Mouse (Mus musculus): ENCODE data around the gene H2afy2. TPM values are rescaled to one million over a fixed set of nuclear protein-coding genes. Genes with fewer than 3 reads are reported as not detected.

H2afy2 gene
- polyA plus RNA-seq, 1 experiment from 2014 or later: 23.9 TPM

DNA sequence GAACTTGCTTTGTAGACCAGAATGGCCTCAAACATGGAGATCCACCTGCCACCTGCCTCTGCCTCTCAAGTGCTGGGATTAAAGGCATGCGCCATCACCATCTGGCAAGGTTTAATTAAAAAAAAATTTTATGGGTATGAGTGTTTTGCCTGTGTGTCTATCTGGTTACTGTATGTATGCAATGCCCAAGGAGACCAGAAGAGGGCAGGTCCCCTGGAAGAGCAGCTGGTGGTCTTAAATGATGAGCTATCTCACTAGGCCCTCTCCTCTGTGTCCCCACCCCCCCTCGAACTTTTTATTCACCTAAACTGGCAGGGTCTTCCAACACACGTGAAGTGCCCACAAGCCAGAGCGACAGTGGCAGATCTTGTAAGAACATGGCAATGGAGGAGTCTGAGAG is 42.1 kb downstream of the H2afy2 start:
- Histone ChIP-seq H3K4me1 (ENCODE audit: insufficient read depth, low read depth, low read length) (no peaks in the 10 kb centered on the region), H3K9ac (replicated peaks; ENCODE audit: low read depth) (no peak overlapping the region), H3K27ac (ENCODE audit: low read length) (no peak overlapping the region), H3K36me3 (ENCODE audit: insufficient read depth, low read length) (no peaks in the 10 kb centered on the region), H3K9me3 (ENCODE audit: low read length) (no peaks in the 10 kb centered on the region), H3K4me3 (ENCODE audit: low read depth, low read length) (no peak overlapping the region), H3K4me2 (replicated peaks; ENCODE audit: low read depth, low read length) (no peak overlapping the region), H3K27me3 (replicated peaks; ENCODE audit: insufficient read depth, low read length) (no peaks in the 10 kb centered on the region)
- TF ChIP-seq EP300 (IDR thresholded peaks at IDR 0.05) (no peak), CTCF (IDR thresholded peaks at IDR 0.05) (peak; percentile 54)
- WGBS: 87% methylated on average over 4 of the region's 4 CpGs
- no peak for ATAC-seq
- DNase-seq (ENCODE audit: low spot score): no peak

- H3K4me2 ChIP-seq (replicated peaks; ENCODE audit: low read depth, low read length): no peak overlapping the region
- no peaks in the 10 kb centered on the region for H3K27me3 ChIP-seq (replicated peaks; ENCODE audit: insufficient read depth, low read length)
- TF ChIP-seq CTCF (IDR thresholded peaks at IDR 0.05) (no peak), EP300 (IDR thresholded peaks at IDR 0.05) (no peak)
- no peak overlapping the region for H3K27ac ChIP-seq (ENCODE audit: low read length)
- no peaks in the 10 kb centered on the region for H3K4me1 ChIP-seq (ENCODE audit: insufficient read depth, low read depth, low read length)
- H3K9ac ChIP-seq (replicated peaks; ENCODE audit: low read depth): no peak overlapping the region
- no peaks in the 10 kb centered on the region for H3K9me3 ChIP-seq (ENCODE audit: low read length)
- no peak for DNase-seq (ENCODE audit: low spot score)
- 79% methylated on average over 1 of the region's 1 CpGs for WGBS
- no peaks in the 10 kb centered on the region for H3K36me3 ChIP-seq (ENCODE audit: insufficient read depth, low read length)
- no peak for ATAC-seq
- no peak overlapping the region for H3K4me3 ChIP-seq (ENCODE audit: low read depth, low read length)
Observed at GRCm38 (mm10) chr10:61741306-61741705, 42.6 kb downstream of the H2afy2 start.

DNA sequence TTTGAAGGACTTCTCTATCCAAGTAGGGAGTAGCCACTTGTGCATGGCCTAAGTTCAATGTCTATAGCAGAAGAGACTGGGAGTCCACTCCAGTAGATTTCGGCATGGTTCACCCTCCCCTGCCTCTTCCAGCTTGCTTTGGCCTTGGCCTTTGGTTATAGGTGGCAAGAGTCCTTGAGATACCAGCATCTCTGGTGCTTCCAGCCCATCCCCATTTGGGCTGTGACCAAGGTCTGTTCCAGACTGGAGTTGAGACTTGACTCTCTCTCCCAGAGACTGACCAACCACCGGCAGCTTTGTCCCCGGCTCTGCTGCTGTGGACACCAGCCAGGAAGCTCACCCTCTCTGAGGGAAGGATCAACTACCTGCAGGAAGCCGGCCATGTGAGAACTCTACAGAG is 45.8 kb downstream of the H2afy2 start:
- H3K4me3 ChIP-seq (ENCODE audit: low read depth, low read length): no peak overlapping the region
- DNase-seq (ENCODE audit: low spot score) (no peak), ATAC-seq (no peak)
- no peaks in the 10 kb centered on the region for H3K27me3 ChIP-seq (replicated peaks; ENCODE audit: insufficient read depth, low read length)
- 72% methylated on average over 4 of the region's 4 CpGs for WGBS
- H3K36me3 ChIP-seq (ENCODE audit: insufficient read depth, low read length): no peaks in the 10 kb centered on the region
- no peaks in the 10 kb centered on the region for H3K9me3 ChIP-seq (ENCODE audit: low read length)
- no peak overlapping the region for H3K4me2 ChIP-seq (replicated peaks; ENCODE audit: low read depth, low read length)
- no peak overlapping the region for H3K9ac ChIP-seq (replicated peaks; ENCODE audit: low read depth)
- TF ChIP-seq CTCF (IDR thresholded peaks at IDR 0.05): no peak
- TF ChIP-seq EP300 (IDR thresholded peaks at IDR 0.05): no peak
- no peak overlapping the region for H3K27ac ChIP-seq (ENCODE audit: low read length)
- H3K4me1 ChIP-seq (ENCODE audit: insufficient read depth, low read depth, low read length): no peaks in the 10 kb centered on the region

DNA sequence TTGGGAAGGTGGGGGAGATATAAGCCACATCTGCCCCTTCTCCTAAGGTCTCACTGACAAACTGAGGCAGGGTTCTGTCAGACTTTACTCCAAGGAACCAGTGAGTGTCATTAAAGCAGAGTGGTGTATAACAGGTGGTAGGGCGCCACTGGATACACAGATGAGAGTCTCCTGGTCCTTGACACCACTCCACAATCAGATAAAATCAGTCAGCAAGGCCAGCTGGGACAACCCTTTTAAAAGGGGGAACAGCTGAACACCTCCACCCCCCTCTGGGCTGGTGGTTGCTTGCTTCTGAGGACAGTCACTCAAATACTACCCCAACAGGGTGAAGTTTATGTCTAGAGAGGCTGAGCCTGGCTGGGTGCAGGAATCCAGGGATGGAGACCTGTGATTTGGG is 46.4 kb downstream of the H2afy2 start:
- no peak overlapping the region for H3K4me3 ChIP-seq (ENCODE audit: low read depth, low read length)
- H3K36me3 ChIP-seq (ENCODE audit: insufficient read depth, low read length): no peaks in the 10 kb centered on the region
- H3K4me2 ChIP-seq (replicated peaks; ENCODE audit: low read depth, low read length): no peak overlapping the region
- no peak overlapping the region for H3K27ac ChIP-seq (ENCODE audit: low read length)
- no peaks in the 10 kb centered on the region for H3K9me3 ChIP-seq (ENCODE audit: low read length)
- no peak for TF ChIP-seq EP300 (IDR thresholded peaks at IDR 0.05)
- TF ChIP-seq CTCF (IDR thresholded peaks at IDR 0.05): no peak
- H3K4me1 ChIP-seq (ENCODE audit: insufficient read depth, low read depth, low read length): no peaks in the 10 kb centered on the region
- DNase-seq (ENCODE audit: low spot score) (no peak), ATAC-seq (no peak)
- no peaks in the 10 kb centered on the region for H3K27me3 ChIP-seq (replicated peaks; ENCODE audit: insufficient read depth, low read length)
- 81% methylated on average over 1 of the region's 1 CpGs for WGBS
- H3K9ac ChIP-seq (replicated peaks; ENCODE audit: low read depth): no peak overlapping the region

DNA sequence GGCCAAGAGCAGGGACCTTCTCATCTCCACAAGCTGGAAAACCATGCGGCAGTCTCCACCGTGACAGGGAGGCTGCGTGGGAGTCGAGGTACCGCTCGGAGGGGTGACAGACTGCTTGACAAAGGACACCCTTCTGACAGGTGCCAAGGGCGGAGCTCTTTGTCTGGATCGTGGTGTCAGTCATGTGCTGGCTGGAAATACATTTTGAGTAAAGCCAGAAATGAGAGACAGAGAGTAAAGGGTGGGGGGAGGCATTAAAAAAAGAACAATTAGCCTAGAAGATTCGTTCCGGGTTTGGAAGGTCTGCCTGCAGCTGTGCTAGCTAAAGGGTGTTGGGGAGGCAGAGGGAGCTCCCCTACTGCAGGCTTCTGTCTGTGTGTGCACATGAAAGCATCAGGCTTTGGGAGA is 47.3 kb downstream of the H2afy2 start:
- no peak overlapping the region for H3K9ac ChIP-seq (replicated peaks; ENCODE audit: low read depth)
- H3K36me3 ChIP-seq (ENCODE audit: insufficient read depth, low read length): no peaks in the 10 kb centered on the region
- H3K9me3 ChIP-seq (ENCODE audit: low read length): no peaks in the 10 kb centered on the region
- H3K27ac ChIP-seq (ENCODE audit: low read length): no peak overlapping the region
- no peak overlapping the region for H3K4me2 ChIP-seq (replicated peaks; ENCODE audit: low read depth, low read length)
- TF ChIP-seq CTCF (IDR thresholded peaks at IDR 0.05) (no peak), EP300 (IDR thresholded peaks at IDR 0.05) (no peak)
- WGBS: 63% methylated on average over 10 of the region's 10 CpGs
- H3K4me1 ChIP-seq (ENCODE audit: insufficient read depth, low read depth, low read length): no peaks in the 10 kb centered on the region
- DNase-seq (ENCODE audit: low spot score): no peak
- no peak overlapping the region for H3K4me3 ChIP-seq (ENCODE audit: low read depth, low read length)
- no peak for ATAC-seq
- H3K27me3 ChIP-seq (replicated peaks; ENCODE audit: insufficient read depth, low read length): no peaks in the 10 kb centered on the region

DNA sequence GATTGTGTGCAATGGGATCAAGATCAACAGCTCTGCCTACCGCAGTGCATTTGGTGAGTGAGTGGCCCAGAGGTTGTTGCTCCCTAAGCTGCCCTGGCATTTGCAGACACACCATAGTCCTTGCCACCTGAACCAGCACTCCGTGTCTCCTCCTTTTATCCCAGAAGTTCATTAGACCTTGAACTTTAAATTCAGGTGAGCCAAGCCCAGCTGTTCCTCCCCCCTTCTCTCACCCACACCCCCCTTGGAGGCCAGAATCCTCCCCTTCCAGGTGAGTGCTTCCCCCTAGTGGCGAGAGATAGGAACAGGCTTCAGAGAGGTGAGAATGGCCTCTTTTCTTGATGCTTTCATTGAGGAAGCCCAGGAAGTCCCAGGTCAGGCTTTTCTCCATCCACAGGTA is 49.6 kb downstream of the H2afy2 start:
- Histone ChIP-seq H3K9ac (replicated peaks; ENCODE audit: low read depth) (no peak overlapping the region), H3K4me1 (ENCODE audit: insufficient read depth, low read depth, low read length) (no peaks in the 10 kb centered on the region), H3K27ac (ENCODE audit: low read length) (no peak overlapping the region), H3K9me3 (ENCODE audit: low read length) (no peaks in the 10 kb centered on the region), H3K4me2 (replicated peaks; ENCODE audit: low read depth, low read length) (no peak overlapping the region), H3K36me3 (ENCODE audit: insufficient read depth, low read length) (no peaks in the 10 kb centered on the region), H3K27me3 (replicated peaks; ENCODE audit: insufficient read depth, low read length) (no peaks in the 10 kb centered on the region), H3K4me3 (ENCODE audit: low read depth, low read length) (no peak overlapping the region)
- peak; percentile 37 for ATAC-seq
- peak; percentile 64 for DNase-seq (ENCODE audit: low spot score)
- TF ChIP-seq CTCF (IDR thresholded peaks at IDR 0.05) (peak; percentile 86), EP300 (IDR thresholded peaks at IDR 0.05) (no peak)
- 47% methylated on average over 3 of the region's 3 CpGs for WGBS

- ATAC-seq (no peak), DNase-seq (ENCODE audit: low spot score) (no peak)
- H3K27ac ChIP-seq (ENCODE audit: low read length): no peak overlapping the region
- 0 out of 2 replicates have a peak, but pooled peaks cover 4% of the 10 kb centered on the region for H3K36me3 ChIP-seq (ENCODE audit: insufficient read depth, low read length)
- H3K4me1 ChIP-seq (ENCODE audit: insufficient read depth, low read depth, low read length): no peaks in the 10 kb centered on the region
- H3K4me3 ChIP-seq (ENCODE audit: low read depth, low read length): no peak overlapping the region
- no peaks in the 10 kb centered on the region for H3K9me3 ChIP-seq (ENCODE audit: low read length)
- 97% methylated on average over 6 of the region's 6 CpGs for WGBS
- no peak for TF ChIP-seq EP300 (IDR thresholded peaks at IDR 0.05)
- no peak for TF ChIP-seq CTCF (IDR thresholded peaks at IDR 0.05)
- H3K9ac ChIP-seq (replicated peaks; ENCODE audit: low read depth): no peak overlapping the region
- H3K4me2 ChIP-seq (replicated peaks; ENCODE audit: low read depth, low read length): no peak overlapping the region
- no peaks in the 10 kb centered on the region for H3K27me3 ChIP-seq (replicated peaks; ENCODE audit: insufficient read depth, low read length)
Observed at GRCm38 (mm10) chr10:61730171-61730570, 53.8 kb downstream of the H2afy2 start.

Data from lung, postnatal 0 days (tissue).